Mouse (Mus musculus) kidney, embryonic 16.5 days (tissue): ENCODE results near the gene C2cd5. TPM values are rescaled to one million over a fixed set of nuclear protein-coding genes. Genes with fewer than 3 reads are reported as not detected.

Experiments used
- ATAC-seq: fragments of 200-750 bp; cut with Nextera tagmentation; 2 replicates; pipeline ENCODE4 v1.8.0; 2017; ENCODE audit warnings: moderate TSS enrichment; ENCODE audit not compliant: low FRiP score, low TSS enrichment
- H3K27ac ChIP-seq: fragments of 300-500 bp; sonication (generic); 2 replicates; pipeline ENCODE4 v1.5.1; 2014; ENCODE audit warnings: low read length
- H3K27me3 ChIP-seq: fragments of 300-500 bp; sonication (generic); 2 replicates; pipeline ENCODE4 v1.6.1; 2014; ENCODE audit warnings: low read length, control low read depth, mixed read lengths; ENCODE audit not compliant: insufficient read depth
- H3K36me3 ChIP-seq: fragments of 300-500 bp; sonication (generic); 2 replicates; pipeline ENCODE4 v1.6.1; 2014; ENCODE audit warnings: low read length, control low read depth, mixed read lengths; ENCODE audit not compliant: insufficient read depth
- H3K4me1 ChIP-seq: fragments of 300-500 bp; sonication (generic); 2 replicates; pipeline ENCODE4 v1.6.1; 2014; ENCODE audit warnings: low read length, control low read depth, mixed read lengths; ENCODE audit not compliant: insufficient read depth
- H3K4me2 ChIP-seq: fragments of 300-500 bp; sonication (generic); replicated peaks from 2 replicates; pipeline ENCODE4 v1.6.1; 2014; ENCODE audit warnings: low read depth, low read length
- H3K4me3 ChIP-seq: fragments of 300-500 bp; sonication (generic); 2 replicates; pipeline ENCODE4 v1.5.1; 2014; ENCODE audit warnings: mild to moderate bottlenecking, low read length
- H3K9ac ChIP-seq: fragments of 300-500 bp; sonication (generic); replicated peaks from 2 replicates; pipeline ENCODE4 v1.6.1; 2014; ENCODE audit warnings: low read length
- H3K9me3 ChIP-seq: fragments of 300-500 bp; sonication (generic); 2 replicates; pipeline ENCODE4 v1.6.1; 2016; ENCODE audit warnings: low read length, control low read depth
- WGBS: fragments of 180-500 bp; shearing (Covaris S2); extraction: QIAGEN DNeasy Blood & Tissue Kit; methylation state at CpG from one replicate; pipeline ENCODE4 v1.1.7; 2014; 5-methylcytosine and 5-hydroxymethylcytosine counted together
- polyA plus RNA-seq: library from polyadenylated mRNA; unstranded; fragments of >200 nt; fragmentation: Nextera tagmentation; extraction: Ambion mirVana; gene quantifications from 2 replicates; pipeline ENCODE4 v1.2.1, GENCODE M21; 2015

C2cd5 gene
- polyA plus RNA-seq, 1 experiment from 2014 or later: 35.3 TPM

- Histone ChIP-seq H3K4me1 (no peaks in the 10 kb centered on the region), H3K36me3 (peaks cover 45% of the 10 kb centered on the region), H3K4me3 (no peak overlapping the region), H3K9ac (no peak overlapping the region), H3K27ac (no peak overlapping the region), H3K27me3 (no peaks in the 10 kb centered on the region), H3K4me2 (no peak overlapping the region), H3K9me3 (no peaks in the 10 kb centered on the region)
- WGBS: 98% methylated on average over 2 of the region's 2 CpGs
- no peak for ATAC-seq
These were observed 15.5 kb downstream of the C2cd5 start for GRCm38 (mm10) chr6:143084314-143085025.

GRCm38 (mm10) chr6:143081479-143082106, 18.3 kb downstream of the C2cd5 start:
- ATAC-seq: no peak
- no peak overlapping the region for H3K27ac ChIP-seq
- WGBS: 84% methylated on average over 13 of the region's 13 CpGs
- H3K9ac ChIP-seq: no peak overlapping the region
- H3K4me2 ChIP-seq: no peak overlapping the region
- H3K9me3 ChIP-seq: no peaks in the 10 kb centered on the region
- H3K27me3 ChIP-seq: no peaks in the 10 kb centered on the region
- H3K4me1 ChIP-seq: no peaks in the 10 kb centered on the region
- peaks cover 60% of the 10 kb centered on the region for H3K36me3 ChIP-seq
- no peak overlapping the region for H3K4me3 ChIP-seq

DNA sequence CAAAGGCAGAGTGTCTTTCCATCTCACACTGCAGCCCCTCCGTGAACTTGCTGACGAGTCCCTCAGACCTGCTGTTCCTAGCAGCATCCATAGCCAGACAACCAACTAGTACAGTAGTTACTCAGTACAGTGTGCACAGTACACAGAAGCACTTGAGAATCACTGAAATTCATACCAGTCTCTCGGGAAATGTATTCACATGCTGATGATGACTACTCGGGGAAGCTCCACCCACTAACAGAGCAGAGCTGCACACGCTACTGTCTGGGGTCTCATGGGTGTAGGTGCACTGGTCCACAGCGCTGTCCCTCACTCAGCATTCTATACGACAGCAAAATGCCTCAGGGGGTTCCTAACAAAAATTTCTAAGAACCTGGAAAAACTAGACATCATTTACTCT, 19.2 kb downstream of the C2cd5 start:
- Histone ChIP-seq H3K27me3 (no peaks in the 10 kb centered on the region), H3K9me3 (no peaks in the 10 kb centered on the region), H3K27ac (no peak overlapping the region), H3K4me3 (no peak overlapping the region), H3K4me2 (no peak overlapping the region), H3K36me3 (peaks cover 57% of the 10 kb centered on the region), H3K4me1 (no peaks in the 10 kb centered on the region), H3K9ac (no peak overlapping the region)
- ATAC-seq: no peak
- WGBS: 80% methylated on average over 7 of the region's 7 CpGs

GRCm38 (mm10) chr6:143079126-143079525, 20.8 kb downstream of the C2cd5 start:
- peaks cover 43% of the 10 kb centered on the region for H3K36me3 ChIP-seq
- H3K9me3 ChIP-seq: no peaks in the 10 kb centered on the region
- 83% methylated on average over 4 of the region's 4 CpGs for WGBS
- H3K4me2 ChIP-seq: no peak overlapping the region
- H3K4me3 ChIP-seq: no peak overlapping the region
- H3K9ac ChIP-seq: no peak overlapping the region
- H3K4me1 ChIP-seq: no peaks in the 10 kb centered on the region
- H3K27me3 ChIP-seq: no peaks in the 10 kb centered on the region
- ATAC-seq: no peak
- H3K27ac ChIP-seq: no peak overlapping the region

DNA sequence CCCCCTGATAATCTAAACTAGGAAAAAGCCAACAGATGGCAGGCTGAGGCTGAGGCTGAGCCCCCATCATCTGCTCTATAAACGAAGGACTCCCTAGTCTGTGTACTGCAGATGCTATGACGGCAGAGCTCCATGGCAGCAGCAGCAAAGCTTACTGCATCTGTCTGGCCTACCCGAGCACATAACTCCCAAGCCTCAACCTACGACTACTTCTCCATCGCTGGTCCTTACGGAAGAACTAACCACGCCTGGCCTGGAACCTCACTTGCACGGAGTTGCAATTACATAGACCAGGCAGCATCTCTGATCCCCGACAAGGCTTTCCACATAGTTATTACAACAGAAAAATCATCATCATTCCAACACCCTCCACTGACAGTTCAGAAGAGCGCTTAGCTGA, 23.5 kb downstream of the C2cd5 start:
- ATAC-seq: no peak
- Histone ChIP-seq H3K4me3 (no peak overlapping the region), H3K27ac (no peak overlapping the region), H3K9ac (no peak overlapping the region), H3K27me3 (no peaks in the 10 kb centered on the region), H3K36me3 (peaks cover 34% of the 10 kb centered on the region), H3K4me1 (no peaks in the 10 kb centered on the region), H3K9me3 (no peaks in the 10 kb centered on the region), H3K4me2 (no peak overlapping the region)
- 92% methylated on average over 10 of the region's 10 CpGs for WGBS

DNA sequence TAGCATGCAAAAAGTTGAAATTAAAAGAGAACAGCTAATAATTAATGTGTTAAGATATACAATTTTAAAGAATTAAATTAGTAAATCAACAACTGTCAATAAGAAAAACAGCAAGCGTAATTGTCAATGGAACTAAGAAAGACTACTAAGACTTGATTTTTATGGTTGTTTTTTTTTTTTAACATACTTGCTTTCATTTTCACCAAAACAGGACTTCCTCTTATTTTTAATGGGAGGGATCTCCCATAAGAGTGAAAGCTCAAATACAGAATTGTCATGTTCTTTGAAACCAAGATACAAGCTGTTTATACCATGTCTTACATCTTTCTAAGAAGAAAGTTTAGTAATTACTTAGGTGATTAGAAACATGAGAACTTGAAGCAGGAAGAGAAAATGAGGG, 26.0 kb downstream of the C2cd5 start:
- ATAC-seq: no peak
- Histone ChIP-seq H3K9me3 (no peaks in the 10 kb centered on the region), H3K4me2 (no peak overlapping the region), H3K9ac (no peak overlapping the region), H3K4me3 (no peak overlapping the region), H3K27me3 (no peaks in the 10 kb centered on the region), H3K27ac (no peak overlapping the region), H3K4me1 (no peaks in the 10 kb centered on the region), H3K36me3 (peaks cover 34% of the 10 kb centered on the region)
- WGBS: 98% methylated on average over 1 of the region's 1 CpGs

DNA sequence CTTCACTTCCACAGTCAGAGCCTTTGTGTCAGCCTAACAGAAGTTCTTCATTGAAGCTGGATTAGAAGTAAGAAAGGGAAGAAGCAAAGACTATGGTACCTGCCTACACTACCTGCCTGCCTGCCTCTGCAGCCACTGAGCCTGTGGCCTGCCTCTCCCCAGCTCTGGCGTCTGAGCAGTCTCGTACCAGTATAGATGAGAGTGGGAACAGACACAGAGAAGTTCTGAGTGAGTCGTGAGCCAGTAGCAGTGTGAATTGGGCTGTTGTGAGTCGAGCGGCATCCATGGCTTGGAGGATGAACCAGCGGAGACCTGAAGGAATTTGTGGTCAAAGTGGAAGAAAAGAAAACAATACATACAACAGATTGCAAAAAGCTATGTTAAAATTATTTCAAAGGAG, 26.5 kb downstream of the C2cd5 start:
- H3K4me1 ChIP-seq: no peaks in the 10 kb centered on the region
- no peaks in the 10 kb centered on the region for H3K9me3 ChIP-seq
- no peak overlapping the region for H3K27ac ChIP-seq
- 90% methylated on average over 6 of the region's 6 CpGs for WGBS
- H3K4me3 ChIP-seq: no peak overlapping the region
- H3K4me2 ChIP-seq: no peak overlapping the region
- H3K27me3 ChIP-seq: no peaks in the 10 kb centered on the region
- ATAC-seq: no peak
- peaks cover 30% of the 10 kb centered on the region for H3K36me3 ChIP-seq
- no peak overlapping the region for H3K9ac ChIP-seq

DNA sequence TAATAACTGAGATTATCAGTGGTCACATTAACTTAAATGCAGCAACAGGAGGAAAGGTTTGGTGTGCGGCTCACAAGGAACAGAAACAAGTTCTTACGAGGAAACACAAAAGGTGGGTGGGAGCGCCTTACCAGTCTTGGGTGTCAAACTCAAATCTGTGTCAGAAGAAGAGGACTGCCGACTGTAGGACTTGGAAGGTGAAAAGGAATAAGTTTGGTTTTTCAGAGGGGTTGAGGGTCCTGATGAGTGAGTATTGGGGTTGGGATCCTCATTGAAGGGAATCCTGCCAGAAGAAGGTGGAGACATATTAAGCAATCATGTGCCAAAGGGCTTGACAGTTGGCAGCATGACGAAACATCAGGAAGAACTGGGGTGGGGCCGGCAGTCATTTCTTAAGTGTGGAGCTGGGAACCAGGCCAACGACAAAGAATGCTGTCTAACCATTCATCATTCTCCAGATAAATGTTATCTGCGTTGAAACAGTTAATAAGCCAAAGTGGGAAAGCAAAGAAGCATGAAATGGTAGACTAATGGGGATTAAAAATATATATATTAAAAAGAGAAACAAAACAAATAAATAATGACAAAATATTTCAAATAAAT, 27.4 kb downstream of the C2cd5 start:
- no peak overlapping the region for H3K9ac ChIP-seq
- ATAC-seq: no peak
- H3K4me3 ChIP-seq: no peak overlapping the region
- 66% methylated on average over 8 of the region's 8 CpGs for WGBS
- H3K4me2 ChIP-seq: no peak overlapping the region
- H3K27me3 ChIP-seq: no peaks in the 10 kb centered on the region
- peaks cover 21% of the 10 kb centered on the region for H3K36me3 ChIP-seq
- no peaks in the 10 kb centered on the region for H3K9me3 ChIP-seq
- H3K27ac ChIP-seq: no peak overlapping the region
- H3K4me1 ChIP-seq: no peaks in the 10 kb centered on the region

- Histone ChIP-seq H3K4me3 (no peak overlapping the region), H3K27ac (no peak overlapping the region), H3K4me2 (no peak overlapping the region), H3K9me3 (no peaks in the 10 kb centered on the region), H3K9ac (no peak overlapping the region), H3K27me3 (no peaks in the 10 kb centered on the region), H3K36me3 (peaks cover 12% of the 10 kb centered on the region), H3K4me1 (no peaks in the 10 kb centered on the region)
- WGBS: 86% methylated on average over 9 of the region's 9 CpGs
- ATAC-seq: no peak
These were observed 29.2 kb downstream of the C2cd5 start for GRCm38 (mm10) chr6:143070736-143071135.

- 90% methylated on average over 5 of the region's 5 CpGs for WGBS
- Histone ChIP-seq H3K27ac (no peak overlapping the region), H3K4me2 (no peak overlapping the region)
These were observed 29.9 kb downstream of the C2cd5 start for GRCm38 (mm10) chr6:143070019-143070418.

More at GRCm38 (mm10) chr6:143070019-143070418, 29.9 kb downstream of the C2cd5 start:
- Histone ChIP-seq H3K9ac (no peak overlapping the region), H3K9me3 (no peaks in the 10 kb centered on the region), H3K4me3 (no peak overlapping the region), H3K36me3 (peaks cover 12% of the 10 kb centered on the region), H3K27me3 (no peaks in the 10 kb centered on the region), H3K4me1 (no peaks in the 10 kb centered on the region)
- ATAC-seq: no peak
